Mouse (Mus musculus) stomach, postnatal 0 days (tissue): Measurements from ENCODE around the gene Akt1.

Experiments used
- CTCF ChIP-seq: IDR thresholded peaks from 2 replicates; pipeline ENCODE4 v1.5.1; 2016; ENCODE audit warnings: antibody characterized with exemption, low read depth, mild to moderate bottlenecking, moderate library complexity
- EP300 ChIP-seq: optimal IDR thresholded peaks from 2 replicates; pipeline ENCODE3; 2016; ENCODE audit warnings: antibody characterized with exemption

DNA sequence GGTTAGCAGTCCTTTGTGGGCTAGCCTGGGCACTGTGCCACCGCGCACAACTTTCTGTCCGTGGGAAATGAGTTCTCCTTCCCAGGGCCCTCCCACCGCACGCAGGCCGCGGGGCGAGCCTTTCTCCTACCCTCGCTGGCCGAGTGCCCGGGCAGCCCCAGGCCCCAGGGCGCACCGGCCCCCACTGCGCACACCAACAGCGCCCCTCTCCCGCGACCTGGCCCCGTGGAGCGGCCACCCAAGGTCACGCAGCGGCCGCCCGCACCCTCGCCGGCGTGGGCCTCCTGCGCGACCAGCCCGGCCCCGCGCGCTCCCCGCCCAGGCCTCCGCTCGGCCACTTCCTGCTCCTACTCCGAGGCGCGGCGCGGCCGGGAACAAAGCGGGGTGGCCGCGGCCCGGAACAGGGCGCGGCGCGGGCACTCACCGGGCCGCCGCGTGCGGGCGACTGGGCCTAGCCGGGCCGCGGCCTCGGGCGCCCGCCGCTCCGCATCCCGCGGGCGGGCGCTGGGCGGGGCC, 1.1 kb downstream of the Akt1 start:
- TF ChIP-seq CTCF, result 0 out of 2 replicates have a peak, but pooled peaks have one; percentile 3
- TF ChIP-seq EP300, result no peak
